Mouse (Mus musculus) thymus, adult 2 months (tissue): ENCODE measurements around the gene Rbfox3. TPM values are rescaled to one million over a fixed set of nuclear protein-coding genes. Genes with fewer than 3 reads are reported as not detected.

Experiments
- DNase-seq: peaks from one replicate; pipeline ENCODE4 v3.0.0; 2021
- H3K27ac ChIP-seq: fragments of 200-500 bp; 2 replicates; pipeline ENCODE4 v1.5.1; 2012; ENCODE audit warnings: low read length, control low read depth; ENCODE audit not compliant: control insufficient read depth, insufficient read depth
- H3K27me3 ChIP-seq: fragments of 200-500 bp; 2 replicates; pipeline ENCODE4 v1.6.1; 2012; ENCODE audit warnings: mild to moderate bottlenecking, low read length, moderate library complexity, mixed read lengths; ENCODE audit not compliant: control insufficient read depth, insufficient read depth
- H3K36me3 ChIP-seq: fragments of 200-500 bp; 2 replicates; pipeline ENCODE4 v1.6.1; 2012; ENCODE audit warnings: mild to moderate bottlenecking, low read length, moderate library complexity; ENCODE audit not compliant: control insufficient read depth, insufficient read depth
- H3K4me1 ChIP-seq: fragments of 200-500 bp; replicated peaks from 2 replicates; pipeline ENCODE4 v1.6.1; 2012; ENCODE audit warnings: low read length; ENCODE audit not compliant: control insufficient read depth, insufficient read depth
- H3K4me3 ChIP-seq: fragments of 200-500 bp; 2 replicates; pipeline ENCODE4 v1.5.1; 2012; ENCODE audit warnings: mild to moderate bottlenecking, low read length, control low read depth, moderate library complexity; ENCODE audit not compliant: control insufficient read depth, insufficient read depth
- CTCF ChIP-seq: fragments of 200-500 bp; IDR thresholded peaks from 2 replicates; pipeline ENCODE4 v1.5.1; 2012; ENCODE audit warnings: mild to moderate bottlenecking, control low read depth, low read length, moderate library complexity, borderline replicate concordance; ENCODE audit not compliant: control insufficient read depth, poor library complexity, insufficient read depth; ENCODE audit errors: extremely low read depth
- POLR2A ChIP-seq: fragments of 200-500 bp; IDR thresholded peaks from 2 replicates; pipeline ENCODE4 v1.6.1; 2012; ENCODE audit warnings: mild to moderate bottlenecking, low read length, control low read depth, moderate library complexity; ENCODE audit not compliant: control insufficient read depth, poor library complexity, insufficient read depth; ENCODE audit errors: extremely low read depth
- WGBS: fragments of 180-500 bp; shearing (Covaris S2); methylation state at CpG from one replicate; pipeline ENCODE4 v1.1.7; 2018; 5-methylcytosine and 5-hydroxymethylcytosine counted together
- polyA plus RNA-seq: library from polyadenylated mRNA; depleted of rRNA; stranded (reverse); fragments of >200 nt; gene quantifications from 2 replicates; pipeline ENCODE4 v1.2.3, GENCODE M21; 2012

Gene Rbfox3
- polyA plus RNA-seq, 1 experiment: 0.50 TPM

DNA sequence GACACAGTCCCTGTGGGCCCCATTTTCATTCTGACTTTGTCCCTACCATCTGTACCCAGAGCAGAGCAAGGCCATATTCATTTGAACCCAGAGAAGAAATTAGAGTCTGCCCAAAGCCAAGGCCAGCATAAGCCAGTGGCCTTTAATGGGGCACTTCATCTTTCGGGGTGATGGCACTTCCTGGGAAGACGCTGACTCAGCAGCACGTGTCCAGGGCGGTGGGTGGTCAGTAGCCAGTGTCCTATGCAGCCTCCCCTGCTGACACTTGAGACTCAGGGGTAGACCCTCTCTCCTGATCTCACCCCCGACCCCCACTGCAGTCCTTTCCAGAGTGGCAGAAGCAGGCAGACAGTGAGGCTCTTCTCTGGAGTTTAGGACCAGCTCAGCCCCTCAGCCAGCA lies 283.9 kb downstream of the Rbfox3 start:
- Histone ChIP-seq H3K4me3 (no peak overlapping the region), H3K27me3 (no peaks in the 10 kb centered on the region), H3K4me1 (no peaks in the 10 kb centered on the region), H3K36me3 (no peaks in the 10 kb centered on the region), H3K27ac (no peak overlapping the region)
- DNase-seq: no peak
- no peak for TF ChIP-seq POLR2A
- TF ChIP-seq CTCF: no peak
- 77% methylated on average over 5 of the region's 5 CpGs for WGBS

GRCm38 (mm10) chr11:118620869-118621268 lies 290.5 kb downstream of the Rbfox3 start:
- H3K27ac ChIP-seq: no peak overlapping the region
- H3K4me1 ChIP-seq: no peaks in the 10 kb centered on the region
- H3K4me3 ChIP-seq: no peak overlapping the region
- H3K36me3 ChIP-seq: no peaks in the 10 kb centered on the region
- DNase-seq: no peak
- TF ChIP-seq CTCF (no peak), POLR2A (no peak)
- WGBS: 85% methylated on average over 4 of the region's 4 CpGs
- no peaks in the 10 kb centered on the region for H3K27me3 ChIP-seq

- no peaks in the 10 kb centered on the region for H3K36me3 ChIP-seq
- 87% methylated on average over 4 of the region's 4 CpGs for WGBS
Measured at GRCm38 (mm10) chr11:118614126-118614525, 297.3 kb downstream of the Rbfox3 start.

GRCm38 (mm10) chr11:118610128-118610527 lies 301.3 kb downstream of the Rbfox3 start:
- Histone ChIP-seq H3K4me3 (no peak overlapping the region), H3K36me3 (no peaks in the 10 kb centered on the region), H3K27me3 (no peaks in the 10 kb centered on the region; the same call in 1 of the 2 replicates), H3K27ac (no peak overlapping the region), H3K4me1 (no peaks in the 10 kb centered on the region)
- DNase-seq: no peak
- 4% methylated on average over 14 of the region's 14 CpGs for WGBS
- TF ChIP-seq POLR2A: no peak
- no peak for TF ChIP-seq CTCF

More at GRCm38 (mm10) chr11:118614126-118614525, 297.3 kb downstream of the Rbfox3 start:
- no peak for DNase-seq
- no peaks in the 10 kb centered on the region; the same call in 1 of the 2 replicates for H3K27me3 ChIP-seq
- no peaks in the 10 kb centered on the region for H3K4me1 ChIP-seq
- no peak overlapping the region for H3K4me3 ChIP-seq
- TF ChIP-seq CTCF: no peak
- TF ChIP-seq POLR2A: no peak
- H3K27ac ChIP-seq: no peak overlapping the region

DNA sequence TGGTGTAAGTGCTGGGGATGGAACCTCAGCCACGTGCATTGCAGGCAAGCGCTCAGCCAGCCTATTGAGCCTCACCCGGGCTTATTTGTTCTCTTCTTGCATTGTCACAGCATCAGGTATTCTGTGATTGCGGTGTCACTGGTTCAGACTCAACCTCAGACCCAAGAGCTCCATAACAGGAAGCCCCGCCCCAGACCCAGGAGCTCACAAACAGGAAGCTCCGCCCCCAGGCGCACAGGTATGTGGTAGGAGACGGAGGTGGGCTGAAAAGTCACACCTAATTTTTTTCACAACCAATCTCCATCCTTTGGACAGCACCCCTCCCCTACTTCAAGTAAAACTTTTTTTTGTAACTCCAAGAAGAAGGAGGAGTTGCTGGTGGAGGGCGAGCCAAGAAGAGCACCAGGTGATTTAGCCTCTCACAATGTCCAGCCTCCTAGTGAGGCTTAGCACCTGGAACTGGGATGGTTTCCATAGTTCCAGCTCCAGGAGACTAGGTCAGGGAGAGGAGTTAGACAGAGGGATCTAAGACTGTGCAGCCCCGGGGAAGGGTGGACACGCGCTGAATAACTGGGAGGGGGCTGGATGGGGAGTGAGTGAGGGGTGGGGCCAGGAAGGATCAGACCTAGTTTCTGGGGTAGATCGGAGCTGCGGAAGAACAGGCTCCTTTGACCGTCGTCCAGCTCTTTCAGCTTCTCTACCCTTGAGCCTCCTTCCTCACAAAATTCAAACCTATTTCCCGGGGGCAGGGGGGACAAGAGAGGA lies 302.0 kb downstream of the Rbfox3 start:
- no peaks in the 10 kb centered on the region for H3K36me3 ChIP-seq
- H3K27me3 ChIP-seq: no peaks in the 10 kb centered on the region; the same call in 1 of the 2 replicates
- no peaks in the 10 kb centered on the region for H3K4me1 ChIP-seq
- H3K27ac ChIP-seq: no peak overlapping the region
- no peak for DNase-seq
- TF ChIP-seq CTCF: no peak
- TF ChIP-seq POLR2A: no peak
- WGBS: 11% methylated on average over 17 of the region's 17 CpGs
- H3K4me3 ChIP-seq: no peak overlapping the region

- 58% methylated on average over 8 of the region's 8 CpGs for WGBS
- Histone ChIP-seq H3K27ac (no peak overlapping the region), H3K4me3 (no peak overlapping the region), H3K36me3 (no peaks in the 10 kb centered on the region), H3K27me3 (no peaks in the 10 kb centered on the region; the same call in 1 of the 2 replicates), H3K4me1 (no peaks in the 10 kb centered on the region)
- DNase-seq: no peak
- TF ChIP-seq POLR2A: no peak
- no peak for TF ChIP-seq CTCF
Measured at GRCm38 (mm10) chr11:118607927-118608326, 303.5 kb downstream of the Rbfox3 start.
